Mouse (Mus musculus) forebrain, postnatal 0 days (tissue): Measurements from ENCODE around the gene 2900011O08Rik. TPM values are rescaled to one million over a fixed set of nuclear protein-coding genes. Genes with fewer than 3 reads are reported as not detected.
A peak's percentile ranks its signal among the peaks of the same experiment; 100 is the strongest.

ENCODE experiments used
- ATAC-seq: fragments of 200-750 bp; cut with Nextera tagmentation; 2 replicates; pipeline ENCODE4 v1.8.0; 2017; ENCODE audit warnings: mild to moderate bottlenecking, moderate library complexity
- DNase-seq: peaks from one replicate; pipeline ENCODE4 v3.0.0-alpha.2; 2015
- H3K27ac ChIP-seq: fragments of 300-500 bp; sonication (generic); 2 replicates; pipeline ENCODE4 v1.5.1; 2014; ENCODE audit warnings: low read depth, mild to moderate bottlenecking, antibody characterized with exemption, low read length, moderate library complexity, mixed read lengths
- H3K27me3 ChIP-seq: fragments of 300-500 bp; sonication (generic); 2 replicates; pipeline ENCODE4 v1.6.1; 2014; ENCODE audit warnings: mild to moderate bottlenecking, low read length, mixed read lengths; ENCODE audit not compliant: insufficient read depth
- H3K36me3 ChIP-seq: fragments of 300-500 bp; sonication (generic); 2 replicates; pipeline ENCODE4 v1.6.1; 2014; ENCODE audit warnings: mild to moderate bottlenecking, moderate library complexity; ENCODE audit not compliant: insufficient read depth
- H3K4me1 ChIP-seq: fragments of 300-500 bp; sonication (generic); 2 replicates; pipeline ENCODE4 v1.6.1; 2014; ENCODE audit warnings: antibody characterized with exemption; ENCODE audit not compliant: insufficient read depth
- H3K4me2 ChIP-seq: fragments of 300-500 bp; sonication (generic); 2 replicates; pipeline ENCODE4 v1.6.1; 2014; ENCODE audit warnings: low read depth, mild to moderate bottlenecking, moderate library complexity
- H3K4me3 ChIP-seq: fragments of 300-500 bp; sonication (generic); 2 replicates; pipeline ENCODE4 v1.5.1; 2014; ENCODE audit warnings: low read depth, low read length, mixed read lengths
- H3K9ac ChIP-seq: fragments of 300-500 bp; sonication (generic); 2 replicates; pipeline ENCODE4 v1.6.1; 2014; ENCODE audit warnings: mild to moderate bottlenecking
- H3K9me3 ChIP-seq: fragments of 300-500 bp; sonication (generic); 2 replicates; pipeline ENCODE4 v1.6.1; 2016; ENCODE audit warnings: low read length
- CTCF ChIP-seq: sonication (generic); IDR thresholded peaks from 2 replicates; pipeline ENCODE4 v1.5.1; 2016; ENCODE audit warnings: antibody characterized with exemption, control low read depth, low read depth
- WGBS: fragments of 180-500 bp; shearing (Covaris S2); extraction: QIAGEN DNeasy Blood & Tissue Kit; methylation state at CpG from one replicate; pipeline ENCODE4 v1.1.7; 2014; 5-methylcytosine and 5-hydroxymethylcytosine counted together
- polyA plus RNA-seq: library from polyadenylated mRNA; unstranded; fragments of >200 nt; fragmentation: Nextera tagmentation; extraction: Ambion mirVana; gene quantifications from 2 replicates; pipeline ENCODE4 v1.2.1, GENCODE M21; 2015
- total RNA-seq: library from RNA; depleted of rRNA; stranded (reverse); fragments of >200 nt; gene quantifications from 2 replicates; pipeline ENCODE4 v1.2.3, GENCODE M21; 2014

2900011O08Rik gene
- total and polyA plus RNA-seq, 2 experiments from 2014 or later: 165 to 213 TPM

GRCm38 (mm10) chr16:14004726-14005125 lies 18.3 kb downstream of the 2900011O08Rik start:
- Histone ChIP-seq H3K9me3 (no peaks in the 10 kb centered on the region), H3K4me2 (no peak overlapping the region), H3K9ac (no peak overlapping the region), H3K27me3 (no peaks in the 10 kb centered on the region), H3K27ac (no peak overlapping the region), H3K4me1 (no peaks in the 10 kb centered on the region), H3K4me3 (no peak overlapping the region), H3K36me3 (peaks cover 4% of the 10 kb centered on the region; the same call in 1 of the 2 replicates)
- WGBS: 86% methylated on average over 2 of the region's 2 CpGs
- DNase-seq (no peak), ATAC-seq (no peak)
- TF ChIP-seq CTCF: no peak

GRCm38 (mm10) chr16:14005266-14005665 lies 18.9 kb downstream of the 2900011O08Rik start:
- Histone ChIP-seq H3K4me3 (no peak overlapping the region), H3K27me3 (no peaks in the 10 kb centered on the region), H3K4me1 (no peaks in the 10 kb centered on the region), H3K36me3 (peaks cover 4% of the 10 kb centered on the region; the same call in 1 of the 2 replicates), H3K9me3 (no peaks in the 10 kb centered on the region), H3K27ac (no peak overlapping the region), H3K4me2 (no peak overlapping the region), H3K9ac (no peak overlapping the region)
- DNase-seq: peak; percentile 22
- 79% methylated on average over 4 of the region's 4 CpGs for WGBS
- peak; percentile 54 for ATAC-seq
- TF ChIP-seq CTCF: no peak

GRCm38 (mm10) chr16:14008081-14008480 lies 21.7 kb downstream of the 2900011O08Rik start:
- WGBS: 71% methylated on average over 2 of the region's 2 CpGs
- no peak for DNase-seq
- Histone ChIP-seq H3K4me3 (no peak overlapping the region), H3K9me3 (no peaks in the 10 kb centered on the region), H3K36me3 (peaks cover 4% of the 10 kb centered on the region; the same call in 1 of the 2 replicates), H3K27ac (no peak overlapping the region), H3K4me2 (no peak overlapping the region), H3K9ac (no peak overlapping the region), H3K27me3 (no peaks in the 10 kb centered on the region), H3K4me1 (no peaks in the 10 kb centered on the region)
- no peak for ATAC-seq
- TF ChIP-seq CTCF: no peak

GRCm38 (mm10) chr16:14008708-14009107 lies 22.3 kb downstream of the 2900011O08Rik start:
- no peak for ATAC-seq
- TF ChIP-seq CTCF: no peak

GRCm38 (mm10) chr16:14009966-14010365 lies 23.6 kb downstream of the 2900011O08Rik start:
- Histone ChIP-seq H3K4me1 (no peaks in the 10 kb centered on the region), H3K9ac (no peak overlapping the region), H3K4me2 (no peak overlapping the region), H3K36me3 (peaks cover 4% of the 10 kb centered on the region; the same call in 1 of the 2 replicates), H3K4me3 (no peak overlapping the region), H3K9me3 (no peaks in the 10 kb centered on the region), H3K27ac (no peak overlapping the region), H3K27me3 (no peaks in the 10 kb centered on the region)
- TF ChIP-seq CTCF: no peak
- ATAC-seq: no peak
- WGBS: 91% methylated on average over 4 of the region's 4 CpGs
- DNase-seq: no peak

More at GRCm38 (mm10) chr16:14008708-14009107, 22.3 kb downstream of the 2900011O08Rik start:
- Histone ChIP-seq H3K27ac (no peak overlapping the region), H3K36me3 (peaks cover 4% of the 10 kb centered on the region; the same call in 1 of the 2 replicates), H3K4me1 (no peaks in the 10 kb centered on the region), H3K4me2 (no peak overlapping the region), H3K9me3 (no peaks in the 10 kb centered on the region), H3K4me3 (no peak overlapping the region), H3K27me3 (no peaks in the 10 kb centered on the region), H3K9ac (no peak overlapping the region)
- DNase-seq: no peak

GRCm38 (mm10) chr16:14017306-14017705 lies 30.9 kb downstream of the 2900011O08Rik start:
- WGBS: 95% methylated on average over 8 of the region's 8 CpGs
- no peak overlapping the region for H3K27ac ChIP-seq
- DNase-seq (no peak), ATAC-seq (no peak)
- H3K4me3 ChIP-seq: no peak overlapping the region
- H3K4me1 ChIP-seq: no peaks in the 10 kb centered on the region
- no peak overlapping the region for H3K9ac ChIP-seq
- no peak for TF ChIP-seq CTCF
- H3K9me3 ChIP-seq: no peaks in the 10 kb centered on the region
- H3K4me2 ChIP-seq: no peak overlapping the region
- H3K27me3 ChIP-seq: no peaks in the 10 kb centered on the region
- peaks cover 3% of the 10 kb centered on the region; the same call in 1 of the 2 replicates for H3K36me3 ChIP-seq

- DNase-seq (no peak), ATAC-seq (no peak)
- Histone ChIP-seq H3K27me3 (no peaks in the 10 kb centered on the region), H3K27ac (no peak overlapping the region), H3K4me1 (no peaks in the 10 kb centered on the region), H3K36me3 (peaks cover 3% of the 10 kb centered on the region; the same call in 1 of the 2 replicates), H3K9me3 (no peaks in the 10 kb centered on the region), H3K9ac (no peak overlapping the region), H3K4me3 (no peak overlapping the region), H3K4me2 (no peak overlapping the region)
- no peak for TF ChIP-seq CTCF
- WGBS: 89% methylated on average over 3 of the region's 3 CpGs
These were observed 34.9 kb downstream of the 2900011O08Rik start for GRCm38 (mm10) chr16:14021166-14021822.
